Mouse (Mus musculus) midbrain, embryonic 12.5 days (tissue): ENCODE measurements around the gene Gm49373. TPM values are rescaled to one million over a fixed set of nuclear protein-coding genes. Genes with fewer than 3 reads are reported as not detected.

Experiments used
- ATAC-seq: fragments of 200-750 bp; cut with Nextera tagmentation; 2 replicates; pipeline ENCODE4 v1.8.0; 2017; ENCODE audit warnings: low read depth, moderate TSS enrichment, moderate library complexity; ENCODE audit not compliant: low FRiP score
- H3K27ac ChIP-seq: fragments of 300-500 bp; sonication (generic); replicated peaks from 2 replicates; pipeline ENCODE4 v1.5.1; 2016; ENCODE audit warnings: mild to moderate bottlenecking
- H3K27me3 ChIP-seq: fragments of 300-500 bp; sonication (generic); 2 replicates; pipeline ENCODE4 v1.6.1; 2016; ENCODE audit warnings: mild to moderate bottlenecking
- H3K36me3 ChIP-seq: fragments of 300-500 bp; sonication (generic); 2 replicates; pipeline ENCODE4 v1.6.1; 2016
- H3K4me1 ChIP-seq: fragments of 300-500 bp; sonication (generic); 2 replicates; pipeline ENCODE4 v1.6.1; 2016
- H3K4me2 ChIP-seq: fragments of 300-500 bp; sonication (generic); replicated peaks from 2 replicates; pipeline ENCODE4 v1.6.1; 2016; ENCODE audit warnings: mild to moderate bottlenecking, moderate library complexity
- H3K4me3 ChIP-seq: fragments of 300-500 bp; sonication (generic); 2 replicates; pipeline ENCODE4 v1.5.1; 2016; ENCODE audit warnings: mild to moderate bottlenecking
- H3K9ac ChIP-seq: fragments of 300-500 bp; sonication (generic); replicated peaks from 2 replicates; pipeline ENCODE4 v1.6.1; 2016; ENCODE audit warnings: mild to moderate bottlenecking, moderate library complexity
- H3K9me3 ChIP-seq: fragments of 300-500 bp; sonication (generic); 2 replicates; pipeline ENCODE4 v1.6.1; 2016; ENCODE audit warnings: mild to moderate bottlenecking
- WGBS: fragments of 180-500 bp; shearing (Covaris S2); methylation state at CpG from one replicate; pipeline ENCODE4 v1.1.7; 2016; 5-methylcytosine and 5-hydroxymethylcytosine counted together
- polyA plus RNA-seq: library from polyadenylated mRNA; unstranded; fragments of >200 nt; fragmentation: Nextera tagmentation; extraction: Ambion mirVana; gene quantifications from 2 replicates; pipeline ENCODE4 v1.2.1, GENCODE M21; 2016

Gene Gm49373
- polyA plus RNA-seq, 1 experiment from 2014 or later: 1.6 TPM

GRCm38 (mm10) chr9:21097793-21098192, 24.9 kb upstream of the Gm49373 start:
- H3K27ac ChIP-seq: no peak overlapping the region
- no peak overlapping the region for H3K4me3 ChIP-seq
- H3K9me3 ChIP-seq: no peaks in the 10 kb centered on the region
- no peak overlapping the region for H3K9ac ChIP-seq
- no peaks in the 10 kb centered on the region for H3K36me3 ChIP-seq
- no peaks in the 10 kb centered on the region for H3K27me3 ChIP-seq
- ATAC-seq: no peak
- no peak overlapping the region for H3K4me2 ChIP-seq
- 87% methylated on average over 8 of the region's 8 CpGs for WGBS
- H3K4me1 ChIP-seq: peaks cover 4% of the 10 kb centered on the region; the same call in 1 of the 2 replicates

DNA sequence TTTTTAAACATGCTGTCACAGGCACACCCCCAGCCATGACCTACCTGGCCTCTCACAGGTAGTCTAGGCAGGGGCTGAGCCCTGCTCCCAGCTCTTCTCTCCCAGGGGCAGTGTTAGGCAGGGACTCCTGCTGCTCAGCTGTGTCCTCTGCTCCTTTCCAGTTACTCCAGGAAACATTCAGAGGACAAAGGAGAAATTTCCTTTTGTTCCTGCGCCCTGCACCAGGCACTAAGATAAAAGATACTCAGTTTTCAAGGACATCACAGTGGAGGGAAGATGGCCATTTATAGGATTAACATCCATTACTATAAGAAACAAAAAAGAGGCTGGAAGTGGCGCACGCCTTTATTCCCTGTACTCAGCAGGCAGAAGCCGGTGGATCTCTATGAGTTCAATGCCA, 23.1 kb upstream of the Gm49373 start:
- Histone ChIP-seq H3K36me3 (no peaks in the 10 kb centered on the region), H3K27me3 (no peaks in the 10 kb centered on the region), H3K4me3 (no peak overlapping the region), H3K4me2 (no peak overlapping the region), H3K27ac (no peak overlapping the region), H3K9me3 (no peaks in the 10 kb centered on the region), H3K9ac (no peak overlapping the region), H3K4me1 (peaks cover 9% of the 10 kb centered on the region)
- ATAC-seq: no peak
- WGBS: 60% methylated on average over 4 of the region's 4 CpGs

DNA sequence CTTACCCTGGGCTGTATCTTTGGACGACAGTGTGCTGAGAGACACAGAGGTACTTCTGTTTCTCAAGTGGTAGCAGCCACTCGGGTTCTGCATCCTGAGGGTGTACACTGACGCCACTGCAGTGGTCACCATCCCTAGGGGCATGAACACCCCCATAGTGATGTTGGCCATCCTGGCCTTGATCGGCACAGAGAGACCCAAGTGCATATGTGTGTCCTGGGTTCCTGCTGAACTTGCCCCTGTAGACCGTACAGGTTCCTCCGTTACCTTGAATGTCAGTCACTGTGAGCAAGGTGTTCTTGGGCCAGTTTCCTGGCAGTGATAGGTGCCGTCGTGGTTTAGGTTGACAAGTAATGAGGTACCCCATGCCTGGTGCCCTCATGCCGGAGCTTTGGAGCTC, 20.5 kb upstream of the Gm49373 start:
- Histone ChIP-seq H3K4me2 (no peak overlapping the region), H3K27me3 (no peaks in the 10 kb centered on the region), H3K36me3 (peaks cover 17% of the 10 kb centered on the region), H3K27ac (no peak overlapping the region), H3K9me3 (no peaks in the 10 kb centered on the region), H3K9ac (no peak overlapping the region), H3K4me3 (no peak overlapping the region), H3K4me1 (peaks cover 21% of the 10 kb centered on the region)
- 94% methylated on average over 9 of the region's 9 CpGs for WGBS
- ATAC-seq: no peak

DNA sequence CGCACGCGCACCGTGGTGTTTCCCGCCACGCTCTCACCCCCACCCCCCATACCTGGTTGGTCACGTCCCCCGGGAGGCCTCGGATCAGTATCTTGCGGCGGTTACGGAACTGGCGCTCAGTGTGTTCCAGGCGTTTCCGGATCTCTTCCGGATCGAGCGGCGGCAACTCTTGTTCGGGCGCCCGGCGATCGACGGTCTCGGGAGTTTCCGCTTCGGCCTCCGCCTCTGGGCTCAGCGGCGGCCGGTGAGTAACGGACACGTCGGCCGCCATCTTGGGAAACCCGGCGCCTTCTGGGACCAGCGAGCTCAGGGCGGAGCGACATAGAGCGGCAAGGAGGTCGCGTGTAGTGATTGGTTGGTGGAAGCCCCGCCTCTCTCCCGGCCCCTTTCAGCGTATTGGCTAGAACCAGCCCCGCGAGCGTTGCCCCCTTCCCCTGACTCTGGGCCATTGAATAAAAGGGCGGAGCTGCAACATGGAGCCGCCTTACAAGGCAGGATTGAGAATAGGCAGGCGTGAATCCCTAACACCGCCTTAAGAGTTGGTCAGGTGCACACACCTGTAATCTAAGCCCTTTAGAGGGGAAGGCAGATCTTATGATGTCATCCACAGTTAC, 18.9 kb upstream of the Gm49373 start, which contains the start of the genes Gm38431 and Raver1:
TSS of gene Gm38431 (minus strand) at position 291 of the 614 bp plus-strand sequence.
TSS of gene Raver1 (minus strand) at position 302 of the 614 bp plus-strand sequence.
- 0% methylated on average over 54 of the region's 54 CpGs for WGBS
- H3K9me3 ChIP-seq: no peaks in the 10 kb centered on the region
- ATAC-seq: peak; percentile 99
- no peaks in the 10 kb centered on the region for H3K27me3 ChIP-seq
- H3K4me2 ChIP-seq: peak within 1 kb of the TSS; percentile 91
- H3K9ac ChIP-seq: peak within 1 kb of the TSS; percentile 75
- peaks cover 33% of the 10 kb centered on the region for H3K36me3 ChIP-seq
- H3K4me1 ChIP-seq: peaks cover 21% of the 10 kb centered on the region
- peak within 1 kb of the TSS; percentile 89 for H3K27ac ChIP-seq
- peak within 1 kb of the TSS; percentile 75 for H3K4me3 ChIP-seq

- peak overlapping the region; percentile 75 for H3K4me3 ChIP-seq
- WGBS: 5% methylated on average over 23 of the region's 24 CpGs
- peak; percentile 24; the same call in 1 of the 2 replicates for ATAC-seq
- H3K9me3 ChIP-seq: no peaks in the 10 kb centered on the region
- H3K4me1 ChIP-seq: peaks cover 21% of the 10 kb centered on the region
- peak overlapping the region; percentile 75 for H3K9ac ChIP-seq
- H3K4me2 ChIP-seq: peak overlapping the region; percentile 91
- no peaks in the 10 kb centered on the region for H3K27me3 ChIP-seq
- peaks cover 40% of the 10 kb centered on the region for H3K36me3 ChIP-seq
- peak overlapping the region; percentile 89 for H3K27ac ChIP-seq
These were observed 18.2 kb upstream of the Gm49373 start for GRCm38 (mm10) chr9:21090972-21091706.

- peaks cover 21% of the 10 kb centered on the region for H3K4me1 ChIP-seq
- H3K4me3 ChIP-seq: peak overlapping the region; percentile 75
- no peaks in the 10 kb centered on the region for H3K27me3 ChIP-seq
- no peak overlapping the region for H3K27ac ChIP-seq
- peaks cover 46% of the 10 kb centered on the region for H3K36me3 ChIP-seq
- H3K4me2 ChIP-seq: peak overlapping the region; percentile 91
- H3K9me3 ChIP-seq: no peaks in the 10 kb centered on the region
- no peak for ATAC-seq
- peak overlapping the region; percentile 75 for H3K9ac ChIP-seq
- WGBS: 94% methylated on average over 1 of the region's 1 CpGs
These were observed 17.6 kb upstream of the Gm49373 start for GRCm38 (mm10) chr9:21090537-21090936.

- no peak overlapping the region for H3K27ac ChIP-seq
- H3K4me2 ChIP-seq: no peak overlapping the region
- peaks cover 94% of the 10 kb centered on the region for H3K36me3 ChIP-seq
- no peak overlapping the region for H3K4me3 ChIP-seq
- H3K4me1 ChIP-seq: no peaks in the 10 kb centered on the region
- no peaks in the 10 kb centered on the region for H3K27me3 ChIP-seq
- WGBS: 77% methylated on average over 3 of the region's 3 CpGs
- no peak for ATAC-seq
- no peak overlapping the region for H3K9ac ChIP-seq
- H3K9me3 ChIP-seq: no peaks in the 10 kb centered on the region
These were observed 10.4 kb upstream of the Gm49373 start for GRCm38 (mm10) chr9:21083324-21083723.

DNA sequence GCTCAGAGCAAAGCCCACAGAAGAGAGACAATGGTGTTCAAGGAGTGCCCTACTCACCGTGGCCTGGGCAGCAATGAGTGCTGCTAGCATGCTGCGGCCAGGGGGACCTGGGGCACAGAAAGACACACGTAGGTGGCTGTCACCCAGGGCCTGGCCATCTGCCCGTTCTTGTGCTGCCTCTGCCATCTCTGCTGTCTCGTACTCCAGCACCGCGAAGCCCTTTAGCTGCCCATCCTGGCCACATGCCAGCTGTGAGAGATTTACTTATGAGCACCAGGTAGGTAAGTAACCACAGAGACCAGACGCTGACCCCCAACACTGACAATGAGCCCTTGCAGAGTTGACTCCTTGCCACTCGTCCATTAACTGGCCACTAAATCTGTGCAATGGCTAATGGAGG, 8.2 kb upstream of the Gm49373 start:
- Histone ChIP-seq H3K27ac (no peak overlapping the region), H3K4me2 (no peak overlapping the region), H3K9me3 (no peaks in the 10 kb centered on the region), H3K27me3 (no peaks in the 10 kb centered on the region), H3K36me3 (peaks cover 94% of the 10 kb centered on the region), H3K4me1 (no peaks in the 10 kb centered on the region), H3K9ac (no peak overlapping the region), H3K4me3 (no peak overlapping the region)
- WGBS: 92% methylated on average over 9 of the region's 9 CpGs
- no peak for ATAC-seq

- no peak overlapping the region for H3K9ac ChIP-seq
- 96% methylated on average over 3 of the region's 3 CpGs for WGBS
- peaks cover 11% of the 10 kb centered on the region for H3K4me1 ChIP-seq
- H3K9me3 ChIP-seq: no peaks in the 10 kb centered on the region
- no peak overlapping the region for H3K4me2 ChIP-seq
- H3K27me3 ChIP-seq: no peaks in the 10 kb centered on the region
- H3K4me3 ChIP-seq: no peak overlapping the region
- H3K27ac ChIP-seq: no peak overlapping the region
- no peak for ATAC-seq
- peaks cover 67% of the 10 kb centered on the region for H3K36me3 ChIP-seq
These were observed 2.7 kb upstream of the Gm49373 start for GRCm38 (mm10) chr9:21075625-21076024.

DNA sequence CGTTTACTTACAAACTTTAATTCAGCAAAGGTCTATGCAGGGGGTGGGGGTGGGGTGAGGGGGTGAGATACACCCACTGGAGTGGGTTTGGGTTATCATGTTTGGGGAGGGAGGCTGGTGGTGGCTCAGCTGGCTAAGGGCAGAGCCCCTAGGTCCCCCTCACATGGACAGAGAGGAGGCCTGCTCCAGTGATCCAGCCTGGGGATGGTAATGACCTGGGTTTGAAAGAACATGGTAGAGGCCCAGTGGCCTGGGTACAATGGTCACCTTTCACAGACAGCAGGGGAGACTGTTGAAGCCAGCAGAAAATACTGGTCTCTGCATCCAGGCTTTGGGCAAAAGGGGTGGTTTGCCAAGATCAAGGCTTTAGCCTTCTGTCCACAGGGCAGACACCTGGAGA, 1.3 kb upstream of the Gm49373 start:
- H3K27ac ChIP-seq: peak overlapping the region; percentile 60; the same call in 1 of the 2 replicates

DNA sequence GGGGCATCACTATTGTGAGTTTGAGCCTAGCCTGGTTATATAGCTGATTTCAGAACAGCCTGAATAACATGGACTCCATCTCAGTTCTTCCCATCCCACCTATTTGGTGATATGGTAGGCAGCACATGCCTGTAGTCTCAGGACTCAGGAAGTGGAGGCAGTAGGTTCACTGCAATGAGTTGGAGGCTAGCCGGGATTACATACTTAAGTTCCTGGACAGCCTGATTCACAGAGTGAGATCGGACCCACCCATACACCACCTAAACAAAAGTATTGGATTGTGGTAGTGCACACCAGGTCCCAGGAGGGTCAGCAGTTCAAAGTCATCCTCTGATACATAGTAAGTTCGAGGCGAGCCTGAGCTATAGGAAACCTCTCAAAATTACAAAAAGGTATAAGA, 255 bp downstream of the Gm49373 start:
- 19% methylated on average over 4 of the region's 4 CpGs for WGBS
- H3K4me3 ChIP-seq: peak overlapping the region; percentile 93
- H3K4me1 ChIP-seq: peaks cover 11% of the 10 kb centered on the region
- H3K4me2 ChIP-seq: peak overlapping the region; percentile 91
- no peaks in the 10 kb centered on the region for H3K27me3 ChIP-seq
- no peaks in the 10 kb centered on the region for H3K9me3 ChIP-seq
- peaks cover 46% of the 10 kb centered on the region for H3K36me3 ChIP-seq
- peak overlapping the region; percentile 76 for H3K9ac ChIP-seq
- no peak overlapping the region for H3K27ac ChIP-seq
- no peak for ATAC-seq

More for the DNA sequence above, 1.3 kb upstream of the Gm49373 start:
- 90% methylated on average over 1 of the region's 1 CpGs for WGBS
- no peaks in the 10 kb centered on the region for H3K9me3 ChIP-seq
- peaks cover 56% of the 10 kb centered on the region for H3K36me3 ChIP-seq
- H3K9ac ChIP-seq: no peak overlapping the region
- no peak for ATAC-seq
- H3K27me3 ChIP-seq: no peaks in the 10 kb centered on the region
- no peak overlapping the region; the same call in 1 of the 2 replicates for H3K4me2 ChIP-seq
- H3K4me3 ChIP-seq: no peak overlapping the region
- H3K4me1 ChIP-seq: peaks cover 11% of the 10 kb centered on the region

DNA sequence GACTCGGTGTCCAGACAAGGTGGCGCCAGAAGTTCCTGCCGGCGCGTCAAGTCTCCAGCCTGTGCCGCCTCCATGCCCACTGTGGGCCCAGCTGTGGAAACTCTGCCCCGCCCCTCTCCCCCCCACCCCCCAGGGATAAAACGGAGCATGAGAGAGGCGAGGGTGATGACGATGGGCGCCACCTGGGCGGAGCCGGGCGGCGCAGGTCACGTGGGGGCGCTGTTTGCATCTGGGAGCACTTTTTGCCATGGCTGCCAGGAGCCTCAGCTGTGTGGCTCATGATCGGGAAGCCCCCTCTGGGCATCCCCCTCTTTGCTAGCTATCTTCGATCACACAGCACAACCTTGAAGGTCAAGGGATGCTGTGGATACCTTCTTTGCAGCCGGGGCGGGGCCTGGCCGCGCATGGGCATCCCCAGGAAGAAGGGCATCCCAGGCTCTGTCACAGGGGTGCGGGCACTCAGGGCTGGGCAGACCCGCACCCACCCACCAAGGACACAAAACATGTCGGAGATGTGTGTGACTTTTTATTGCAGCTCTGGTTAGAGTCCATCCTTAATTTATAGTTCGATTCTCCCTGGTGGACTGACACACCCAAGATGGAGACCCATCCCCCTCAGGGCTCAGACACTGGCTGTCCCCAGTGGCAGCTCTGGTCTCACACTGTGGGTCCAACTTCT, 5.8 kb downstream of the Gm49373 start, which contains the start of gene Zglp1:
TSS of gene Zglp1 (minus strand) at position 88 of the 679 bp plus-strand sequence.
- Histone ChIP-seq H3K9me3 (no peaks in the 10 kb centered on the region), H3K27ac (no peak within 1 kb of the TSS), H3K9ac (no peak within 1 kb of the TSS), H3K27me3 (no peaks in the 10 kb centered on the region), H3K4me1 (peaks cover 3% of the 10 kb centered on the region), H3K4me3 (no peak within 1 kb of the TSS), H3K4me2 (no peak within 1 kb of the TSS), H3K36me3 (peaks cover 55% of the 10 kb centered on the region)
- ATAC-seq: no peak
- WGBS: 89% methylated on average over 27 of the region's 27 CpGs
